Mouse (Mus musculus): ENCODE measurements around the gene Olfr1223. TPM values are rescaled to one million over a fixed set of nuclear protein-coding genes. Genes with fewer than 3 reads are reported as not detected.
"Not testable (repeated sequence)": the region's sequence is repeated elsewhere in the genome, so short reads cannot be mapped to it uniquely, and the experiment has no call there.

Gene Olfr1223
- polyA plus RNA-seq (2012; rRNA removed) = not detected in 2 replicates

DNA sequence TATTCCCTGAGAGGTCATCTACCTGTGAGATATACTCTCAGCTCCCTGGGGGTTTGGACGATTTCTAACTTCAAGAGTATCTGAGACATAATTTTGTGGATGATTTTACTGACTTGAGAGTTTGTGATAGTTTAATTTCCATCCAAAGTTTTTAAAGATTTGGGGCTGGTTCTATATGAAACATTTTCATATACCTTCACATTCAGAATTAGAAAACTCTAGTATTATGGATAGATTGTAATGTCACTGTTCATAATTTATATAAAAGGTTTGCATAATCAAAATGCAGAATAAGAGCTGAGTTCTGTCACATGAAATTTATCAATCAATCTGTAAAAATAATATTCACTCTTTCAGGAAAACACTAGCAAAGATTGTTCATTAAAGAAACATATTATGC lies at the start of gene Olfr1223:
Gene Olfr1223, minus strand, starts transcription at position 101 of the 400 bp plus-strand sequence.
- 64% methylated on average over 1 of the region's 1 CpGs for WGBS
- H3K4me1 ChIP-seq (ENCODE audit: control insufficient read depth, insufficient read depth, insufficient read length) = no peaks in the 10 kb centered on the region
- TF ChIP-seq CTCF (IDR thresholded peaks at IDR 0.05; ENCODE audit: extremely low read depth, insufficient read depth, insufficient read length, insufficient replicate concordance) = no peak
- TF ChIP-seq POLR2A (IDR thresholded peaks at IDR 0.05; ENCODE audit: low read depth, low read length) = no peak

DNA sequence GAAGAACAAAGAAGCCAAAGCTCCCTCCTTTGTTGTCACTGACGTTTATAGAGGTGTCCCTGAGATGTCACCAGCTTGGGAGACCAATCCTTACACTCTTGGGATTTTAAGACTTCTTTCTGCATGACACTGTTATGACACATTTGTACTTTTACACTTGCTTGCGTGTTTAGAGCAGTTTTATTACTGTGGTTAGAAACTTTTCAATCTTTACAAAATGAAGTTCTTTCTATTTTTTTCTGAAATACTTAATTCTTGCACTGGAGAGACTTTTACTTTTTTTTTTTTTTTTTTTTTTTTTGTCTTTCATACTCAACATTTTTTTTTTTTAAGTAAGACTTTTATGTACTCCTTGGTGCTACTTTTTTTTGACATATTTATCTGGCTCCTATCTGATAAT lies 48.6 kb upstream of the Olfr1223 start, which contains the start of gene Olfr1226:
Gene Olfr1226, minus strand, starts transcription at position 101 of the 400 bp plus-strand sequence.
- TF ChIP-seq POLR2A (IDR thresholded peaks at IDR 0.05; ENCODE audit: low read depth, low read length) = no peak
- no peak for TF ChIP-seq CTCF (IDR thresholded peaks at IDR 0.05; ENCODE audit: extremely low read depth, insufficient read depth, insufficient read length, insufficient replicate concordance)
- Histone ChIP-seq H3K4me3 (ENCODE audit: extremely low read depth, insufficient read depth, insufficient read length) (no peak within 1 kb of the TSS), H3K27me3 (ENCODE audit: control insufficient read depth, insufficient read depth, low read length) (no peaks in the 10 kb centered on the region), H3K27ac (ENCODE audit: insufficient read depth, low read length) (no peak within 1 kb of the TSS), H3K4me1 (ENCODE audit: control insufficient read depth, insufficient read depth, insufficient read length) (no peaks in the 10 kb centered on the region), H3K36me3 (ENCODE audit: control insufficient read depth, insufficient read depth, low read length) (no peaks in the 10 kb centered on the region)
- no peak for DNase-seq (ENCODE audit: low read depth in 1 of 2, low spot score in 2 of 2)
- 75% methylated on average over 2 of the region's 2 CpGs for WGBS

More for the DNA sequence above, at the start of gene Olfr1223:
- H3K27me3 ChIP-seq (ENCODE audit: control insufficient read depth, insufficient read depth, low read length) = no peaks in the 10 kb centered on the region
- no peak for DNase-seq (ENCODE audit: low read depth in 1 of 2, low spot score in 2 of 2)
- no peaks in the 10 kb centered on the region for H3K36me3 ChIP-seq (ENCODE audit: control insufficient read depth, insufficient read depth, low read length)
- no peak within 1 kb of the TSS for H3K27ac ChIP-seq (ENCODE audit: insufficient read depth, low read length)
- H3K4me3 ChIP-seq (ENCODE audit: extremely low read depth, insufficient read depth, insufficient read length) = no peak within 1 kb of the TSS

DNA sequence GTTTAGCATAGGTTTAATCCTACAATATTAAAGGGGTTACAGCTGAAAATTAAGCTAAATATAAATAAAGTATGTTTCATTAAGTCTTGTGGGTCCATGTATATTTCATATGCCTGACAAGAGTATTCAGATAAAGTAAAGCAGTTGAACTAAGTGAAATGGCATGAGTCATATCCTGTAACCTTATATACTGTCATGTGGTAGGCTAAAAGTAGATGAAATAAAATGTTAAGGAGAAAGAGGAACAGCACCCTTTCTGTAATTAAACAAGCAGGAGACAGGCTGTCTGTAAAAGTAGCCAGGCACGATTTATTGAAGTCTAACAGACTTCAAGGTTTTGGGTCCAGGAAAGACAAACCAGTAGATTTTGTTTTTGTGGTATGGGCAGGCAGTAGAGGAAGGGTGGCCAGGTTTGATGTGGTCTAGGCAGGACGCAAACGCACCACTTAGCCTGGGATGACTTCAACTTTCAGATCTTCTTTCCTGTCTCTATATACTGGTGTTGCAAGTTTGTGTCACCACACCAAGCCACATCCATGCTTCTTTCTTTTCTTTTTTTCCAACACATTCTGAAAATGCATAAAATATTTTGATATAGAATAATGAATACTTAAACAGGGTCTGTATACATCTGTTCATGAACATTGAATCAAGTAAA lies 45.1 kb upstream of the Olfr1223 start:
- H3K4me3 ChIP-seq (ENCODE audit: extremely low read depth, insufficient read depth, insufficient read length) = no peak overlapping the region
- H3K36me3 ChIP-seq (ENCODE audit: control insufficient read depth, insufficient read depth, low read length) = no peaks in the 10 kb centered on the region
- TF ChIP-seq POLR2A (IDR thresholded peaks at IDR 0.05; ENCODE audit: low read depth, low read length) (no peak), CTCF (IDR thresholded peaks at IDR 0.05; ENCODE audit: extremely low read depth, insufficient read depth, insufficient read length, insufficient replicate concordance) (no peak)
- no peak for DNase-seq (ENCODE audit: low read depth in 1 of 2, low spot score in 2 of 2)
- WGBS = 8% methylated on average over 3 of the region's 3 CpGs
- no peak overlapping the region for H3K27ac ChIP-seq (ENCODE audit: insufficient read depth, low read length)
- no peaks in the 10 kb centered on the region for H3K4me1 ChIP-seq (ENCODE audit: control insufficient read depth, insufficient read depth, insufficient read length)
- no peaks in the 10 kb centered on the region for H3K27me3 ChIP-seq (ENCODE audit: control insufficient read depth, insufficient read depth, low read length)

DNA sequence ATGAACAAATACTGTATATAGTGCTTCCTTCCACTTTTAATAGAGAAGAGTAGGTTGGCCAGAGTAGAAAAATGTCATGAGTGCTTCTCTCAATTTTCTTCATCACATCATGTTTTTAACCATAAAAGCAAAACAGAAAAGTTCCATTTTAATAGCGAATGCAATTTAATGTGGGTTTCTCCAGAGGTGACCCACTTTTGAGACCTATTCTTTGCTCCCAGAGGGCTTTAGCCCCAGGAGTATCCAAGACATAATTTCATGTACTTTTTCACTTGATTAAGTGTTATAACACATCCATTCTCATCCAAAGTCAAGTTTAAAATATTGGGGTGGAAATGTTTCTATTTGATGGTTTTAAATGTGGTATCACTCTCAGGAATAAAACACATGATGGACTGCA lies 23.2 kb upstream of the Olfr1223 start, which contains the start of gene Olfr1225:
Gene Olfr1225, minus strand, starts transcription at position 101 of the 400 bp plus-strand sequence.
- Histone ChIP-seq H3K4me3 (ENCODE audit: extremely low read depth, insufficient read depth, insufficient read length) (no peak within 1 kb of the TSS), H3K36me3 (ENCODE audit: control insufficient read depth, insufficient read depth, low read length) (no peaks in the 10 kb centered on the region), H3K27me3 (ENCODE audit: control insufficient read depth, insufficient read depth, low read length) (no peaks in the 10 kb centered on the region), H3K4me1 (ENCODE audit: control insufficient read depth, insufficient read depth, insufficient read length) (no peaks in the 10 kb centered on the region), H3K27ac (ENCODE audit: insufficient read depth, low read length) (no peak within 1 kb of the TSS)
- DNase-seq (ENCODE audit: low read depth in 1 of 2, low spot score in 2 of 2) = no peak
- TF ChIP-seq POLR2A (IDR thresholded peaks at IDR 0.05; ENCODE audit: low read depth, low read length) = no peak
- no peak for TF ChIP-seq CTCF (IDR thresholded peaks at IDR 0.05; ENCODE audit: extremely low read depth, insufficient read depth, insufficient read length, insufficient replicate concordance)
- WGBS = 92% methylated on average over 1 of the region's 1 CpGs

DNA sequence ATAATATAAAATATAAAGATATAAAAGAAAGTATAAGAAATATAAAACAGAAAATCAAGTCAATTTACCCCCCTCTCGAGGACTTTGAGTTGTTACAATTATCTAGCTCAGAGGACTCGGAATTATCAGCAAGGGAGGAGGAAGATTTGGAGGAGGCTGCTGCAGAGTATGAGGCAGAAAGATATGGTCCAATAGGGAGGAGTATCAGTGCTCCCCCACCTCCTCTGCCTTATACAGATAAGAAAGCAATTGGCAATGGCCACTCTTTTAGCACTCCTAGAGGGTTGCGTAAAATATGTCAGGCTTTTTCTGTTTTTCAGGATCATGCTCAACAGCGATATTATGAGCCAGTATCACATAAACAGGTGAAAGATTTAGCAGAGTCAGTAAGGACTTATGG lies 13.4 kb upstream of the Olfr1223 start:
- not testable (repeated sequence) for H3K36me3 ChIP-seq (ENCODE audit: control insufficient read depth, insufficient read depth, low read length); H3K27me3 ChIP-seq (ENCODE audit: control insufficient read depth, insufficient read depth, low read length); DNase-seq (ENCODE audit: low read depth in 1 of 2, low spot score in 2 of 2); H3K4me3 ChIP-seq (ENCODE audit: extremely low read depth, insufficient read depth, insufficient read length); H3K4me1 ChIP-seq (ENCODE audit: control insufficient read depth, insufficient read depth, insufficient read length); H3K27ac ChIP-seq (ENCODE audit: insufficient read depth, low read length)
- WGBS = 88% methylated on average over 4 of the region's 4 CpGs

DNA sequence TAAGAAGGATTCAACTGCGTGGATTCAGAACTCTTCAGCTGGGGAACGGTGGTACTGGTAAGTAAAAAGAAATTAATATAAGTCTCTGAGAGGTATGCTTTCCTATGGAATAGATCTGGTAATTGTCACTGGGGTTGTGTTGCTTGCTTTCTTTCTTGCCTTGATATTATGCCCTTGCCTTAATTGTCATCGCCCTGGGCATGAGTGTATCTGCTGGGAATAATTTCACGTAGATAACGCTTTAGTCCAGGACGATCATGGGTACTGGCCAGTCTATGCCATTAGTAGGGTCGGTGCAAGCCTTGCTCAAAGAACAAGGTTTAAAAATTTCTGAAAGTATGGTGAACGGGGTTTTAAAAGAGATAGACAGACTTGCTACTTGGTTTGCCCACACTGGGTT lies 12.6 kb upstream of the Olfr1223 start, which contains the start of gene Olfr1224-ps1:
Gene Olfr1224-ps1, minus strand, starts transcription at position 101 of the 400 bp plus-strand sequence.
- 88% methylated on average over 8 of the region's 8 CpGs for WGBS
- not testable (repeated sequence) for H3K27me3 ChIP-seq (ENCODE audit: control insufficient read depth, insufficient read depth, low read length); H3K4me3 ChIP-seq (ENCODE audit: extremely low read depth, insufficient read depth, insufficient read length); DNase-seq (ENCODE audit: low read depth in 1 of 2, low spot score in 2 of 2); H3K27ac ChIP-seq (ENCODE audit: insufficient read depth, low read length); H3K36me3 ChIP-seq (ENCODE audit: control insufficient read depth, insufficient read depth, low read length); H3K4me1 ChIP-seq (ENCODE audit: control insufficient read depth, insufficient read depth, insufficient read length)

DNA sequence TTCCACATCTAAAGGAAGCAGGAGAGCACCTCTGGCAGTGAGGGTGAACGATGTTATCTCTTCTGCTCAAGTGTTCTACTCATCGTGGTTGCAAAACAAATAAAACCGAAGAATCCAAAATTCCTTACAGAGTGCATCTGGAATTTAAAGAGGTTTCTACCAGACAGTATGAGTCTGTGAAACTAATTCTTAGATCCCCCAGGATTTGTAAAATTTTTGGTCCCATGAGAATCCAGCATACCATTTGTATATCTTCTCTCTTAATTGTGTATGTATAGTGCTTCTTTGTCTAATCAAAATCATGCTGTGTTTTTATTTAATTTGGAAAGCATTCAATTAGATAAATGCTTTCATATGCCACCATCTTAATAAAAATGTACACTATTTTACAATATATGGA lies 18.4 kb downstream of the Olfr1223 start, which contains the start of gene Olfr1222:
Gene Olfr1222, minus strand, starts transcription at position 101 of the 400 bp plus-strand sequence.
- Histone ChIP-seq H3K27me3 (ENCODE audit: control insufficient read depth, insufficient read depth, low read length) (no peaks in the 10 kb centered on the region), H3K4me1 (ENCODE audit: control insufficient read depth, insufficient read depth, insufficient read length) (no peaks in the 10 kb centered on the region), H3K4me3 (ENCODE audit: extremely low read depth, insufficient read depth, insufficient read length) (no peak within 1 kb of the TSS), H3K36me3 (ENCODE audit: control insufficient read depth, insufficient read depth, low read length) (no peaks in the 10 kb centered on the region), H3K27ac (ENCODE audit: insufficient read depth, low read length) (no peak within 1 kb of the TSS)
- 84% methylated on average over 3 of the region's 3 CpGs for WGBS
- no peak for DNase-seq (ENCODE audit: low read depth in 1 of 2, low spot score in 2 of 2)
- TF ChIP-seq POLR2A (IDR thresholded peaks at IDR 0.05; ENCODE audit: low read depth, low read length) (no peak), CTCF (IDR thresholded peaks at IDR 0.05; ENCODE audit: extremely low read depth, insufficient read depth, insufficient read length, insufficient replicate concordance) (no peak)

Data from spleen, adult 2 months (tissue).